Mouse (Mus musculus) midbrain, embryonic 11.5 days (tissue): ENCODE results near the gene Erich3. TPM values are rescaled to one million over a fixed set of nuclear protein-coding genes. Genes with fewer than 3 reads are reported as not detected.

Experiments
- ATAC-seq: fragments of 200-750 bp; cut with Nextera tagmentation; 2 replicates; pipeline ENCODE4 v1.8.0; 2017; ENCODE audit warnings: moderate TSS enrichment, moderate library complexity; ENCODE audit not compliant: low FRiP score
- DNase-seq: peaks from one replicate; pipeline ENCODE4 v3.0.0; 2015; ENCODE audit warnings: low spot score; ENCODE audit errors: missing footprints
- H3K27ac ChIP-seq: fragments of 300-500 bp; sonication (generic); 2 replicates; pipeline ENCODE4 v1.5.1; 2014; ENCODE audit warnings: low read depth, low read length
- H3K27me3 ChIP-seq: fragments of 300-500 bp; sonication (generic); 2 replicates; pipeline ENCODE4 v1.6.1; 2014; ENCODE audit warnings: mild to moderate bottlenecking, low read length, moderate library complexity, mixed read lengths; ENCODE audit not compliant: control insufficient read depth, insufficient read depth
- H3K36me3 ChIP-seq: fragments of 300-500 bp; sonication (generic); 2 replicates; pipeline ENCODE4 v1.6.1; 2014; ENCODE audit warnings: mild to moderate bottlenecking, low read length, moderate library complexity, mixed read lengths; ENCODE audit not compliant: control insufficient read depth, insufficient read depth
- H3K4me1 ChIP-seq: fragments of 300-500 bp; sonication (generic); 2 replicates; pipeline ENCODE4 v1.6.1; 2014; ENCODE audit warnings: low read length; ENCODE audit not compliant: control insufficient read depth, insufficient read depth
- H3K4me2 ChIP-seq: fragments of 300-500 bp; sonication (generic); 2 replicates; pipeline ENCODE4 v1.6.1; 2014; ENCODE audit warnings: mild to moderate bottlenecking, moderate library complexity
- H3K4me3 ChIP-seq: fragments of 300-500 bp; sonication (generic); 2 replicates; pipeline ENCODE4 v1.5.1; 2014; ENCODE audit warnings: low read depth, low read length
- H3K9ac ChIP-seq: fragments of 300-500 bp; sonication (generic); 2 replicates; pipeline ENCODE4 v1.6.1; 2014; ENCODE audit warnings: low read length
- H3K9me3 ChIP-seq: fragments of 300-500 bp; sonication (generic); 2 replicates; pipeline ENCODE4 v1.6.1; 2016; ENCODE audit warnings: low read length; ENCODE audit not compliant: control insufficient read depth
- WGBS: fragments of 180-500 bp; shearing (Covaris S2); extraction: QIAGEN DNeasy Blood & Tissue Kit; methylation state at CpG from one replicate; pipeline ENCODE4 v1.1.7; 2014; 5-methylcytosine and 5-hydroxymethylcytosine counted together
- polyA plus RNA-seq: library from polyadenylated mRNA; unstranded; fragments of >200 nt; fragmentation: Nextera tagmentation; extraction: Ambion mirVana; gene quantifications from 2 replicates; pipeline ENCODE4 v1.2.1, GENCODE M21; 2014

Gene Erich3
- polyA plus RNA-seq, 1 experiment from 2014 or later = 0.20 TPM

DNA sequence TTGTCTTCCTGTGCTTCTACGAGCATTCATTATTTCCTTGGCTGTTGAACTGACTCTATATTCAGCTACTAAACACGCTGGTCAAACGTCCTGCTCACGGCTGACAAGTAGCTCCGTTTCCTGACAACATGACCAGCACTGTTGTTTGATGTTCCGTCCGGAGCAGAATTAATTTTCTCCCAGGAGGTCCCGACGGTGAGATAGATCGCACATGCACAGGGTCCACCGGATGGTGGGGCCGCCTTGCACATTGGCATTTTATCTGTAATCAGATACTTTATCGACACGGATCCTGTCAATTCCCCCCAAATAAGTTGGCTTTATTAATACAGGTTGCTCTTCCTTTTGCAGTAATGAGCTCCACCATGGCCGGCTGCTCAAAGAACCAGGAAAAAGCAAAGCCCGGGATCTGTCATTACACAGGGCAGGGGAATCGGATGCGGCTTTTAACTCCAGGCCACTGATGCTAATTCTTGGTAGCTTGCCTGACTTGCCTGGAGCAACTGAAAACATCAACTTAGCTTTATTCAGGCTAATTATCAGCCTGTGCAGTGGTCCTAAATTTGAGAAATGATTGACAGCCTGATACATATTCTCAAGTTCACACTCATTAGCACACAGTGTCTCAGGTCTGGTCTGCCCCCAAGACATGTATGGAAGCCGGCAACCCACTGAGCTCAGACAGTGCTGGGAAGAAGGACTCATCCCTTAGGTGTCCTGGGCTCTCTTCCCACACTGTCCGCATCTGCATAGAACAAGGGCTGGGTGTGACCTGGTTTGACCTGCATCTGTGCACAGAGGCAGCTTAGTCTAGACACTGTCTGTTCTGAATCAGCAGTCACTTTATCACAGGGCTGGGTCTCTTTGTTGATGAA lies 14.0 kb upstream of the Erich3 start:
- WGBS = 63% methylated on average over 20 of the region's 20 CpGs
- H3K27me3 ChIP-seq = no peaks in the 10 kb centered on the region
- no peaks in the 10 kb centered on the region for H3K36me3 ChIP-seq
- no peak overlapping the region for H3K27ac ChIP-seq
- no peak overlapping the region for H3K4me2 ChIP-seq
- H3K9me3 ChIP-seq = no peaks in the 10 kb centered on the region
- H3K4me3 ChIP-seq = no peak overlapping the region
- H3K9ac ChIP-seq = no peak overlapping the region
- ATAC-seq (peak; percentile 49), DNase-seq (no peak)
- no peaks in the 10 kb centered on the region for H3K4me1 ChIP-seq

DNA sequence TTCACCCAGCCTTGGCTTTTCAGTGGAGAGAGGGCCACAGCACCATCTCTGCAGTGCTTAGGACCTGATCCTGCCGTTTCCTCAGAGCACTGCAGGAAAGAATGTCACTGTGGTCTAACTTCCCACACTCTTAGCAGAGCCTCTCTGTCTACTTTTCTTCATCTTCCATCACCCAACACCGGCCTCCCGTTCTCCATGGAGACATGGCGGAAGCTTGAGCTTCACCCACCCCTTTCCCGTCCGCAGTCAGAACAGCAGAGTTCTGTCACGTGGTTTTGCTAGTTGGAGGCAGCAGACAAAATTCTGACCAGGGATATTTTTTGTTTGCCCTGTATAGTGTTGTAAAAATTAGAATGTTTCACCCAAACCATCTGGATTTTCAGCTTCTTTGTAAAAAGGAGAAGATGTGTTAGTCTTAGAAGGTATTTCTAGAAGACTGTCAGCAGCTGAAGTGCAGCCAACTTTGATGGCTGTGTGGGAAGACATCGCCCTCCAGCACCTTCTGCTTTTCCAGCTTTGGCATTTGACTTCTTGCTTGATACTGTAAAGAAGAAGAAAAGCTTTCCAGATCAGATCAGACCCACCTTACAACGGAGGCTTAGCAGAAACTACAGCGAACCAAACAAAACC lies 12.4 kb upstream of the Erich3 start:
- Histone ChIP-seq H3K4me2 (no peak overlapping the region), H3K27me3 (no peaks in the 10 kb centered on the region), H3K9me3 (no peaks in the 10 kb centered on the region), H3K4me3 (no peak overlapping the region), H3K9ac (no peak overlapping the region), H3K36me3 (no peaks in the 10 kb centered on the region), H3K27ac (no peak overlapping the region), H3K4me1 (no peaks in the 10 kb centered on the region)
- DNase-seq = no peak
- 86% methylated on average over 10 of the region's 10 CpGs for WGBS
- ATAC-seq = no peak

DNA sequence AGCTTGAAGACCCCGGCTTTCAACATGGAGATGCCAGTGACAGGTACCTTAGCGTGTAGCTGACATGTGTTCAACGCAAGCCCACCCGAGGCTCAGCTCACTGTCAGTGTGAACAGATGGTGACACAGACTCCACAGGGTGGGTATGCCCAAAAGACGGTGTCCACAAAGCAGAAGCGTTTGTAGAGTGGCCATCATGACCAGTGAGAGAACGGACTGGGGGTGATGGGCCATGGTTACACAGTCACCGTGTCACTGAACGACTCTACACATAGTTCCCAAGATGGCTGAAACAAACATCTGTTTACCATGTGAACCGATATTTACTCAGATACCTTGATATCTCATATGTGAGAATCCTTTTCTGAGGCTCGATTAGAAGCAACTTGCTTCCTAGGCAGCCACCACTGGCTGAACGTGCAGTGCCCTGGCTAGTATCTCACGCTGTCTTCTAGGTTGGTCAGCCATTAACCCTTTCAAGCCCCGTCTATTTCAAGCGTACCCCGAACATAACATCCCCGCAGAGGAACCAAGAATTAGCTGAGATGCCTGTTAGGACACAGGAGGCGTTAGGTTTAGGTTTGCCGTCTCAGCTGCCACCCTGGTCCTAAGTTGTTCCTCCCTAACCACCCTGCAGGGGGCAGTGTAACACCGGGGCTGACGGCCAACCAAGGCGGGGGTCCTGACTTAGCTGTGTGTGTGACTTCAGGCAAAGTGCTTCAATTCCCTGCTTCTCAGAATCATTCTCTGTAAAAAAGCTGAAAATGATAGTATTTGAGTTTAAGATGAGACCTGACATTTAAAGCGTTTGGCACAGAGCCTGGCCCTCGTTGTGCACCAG lies 10.9 kb upstream of the Erich3 start:
- ATAC-seq = peak; percentile 78
- H3K4me3 ChIP-seq = no peak overlapping the region
- no peak overlapping the region for H3K27ac ChIP-seq
- H3K36me3 ChIP-seq = no peaks in the 10 kb centered on the region
- WGBS = 46% methylated on average over 24 of the region's 24 CpGs
- H3K9ac ChIP-seq = no peak overlapping the region
- peak; percentile 97 for DNase-seq
- H3K27me3 ChIP-seq = no peaks in the 10 kb centered on the region
- no peaks in the 10 kb centered on the region for H3K4me1 ChIP-seq
- H3K9me3 ChIP-seq = no peaks in the 10 kb centered on the region
- no peak overlapping the region for H3K4me2 ChIP-seq

DNA sequence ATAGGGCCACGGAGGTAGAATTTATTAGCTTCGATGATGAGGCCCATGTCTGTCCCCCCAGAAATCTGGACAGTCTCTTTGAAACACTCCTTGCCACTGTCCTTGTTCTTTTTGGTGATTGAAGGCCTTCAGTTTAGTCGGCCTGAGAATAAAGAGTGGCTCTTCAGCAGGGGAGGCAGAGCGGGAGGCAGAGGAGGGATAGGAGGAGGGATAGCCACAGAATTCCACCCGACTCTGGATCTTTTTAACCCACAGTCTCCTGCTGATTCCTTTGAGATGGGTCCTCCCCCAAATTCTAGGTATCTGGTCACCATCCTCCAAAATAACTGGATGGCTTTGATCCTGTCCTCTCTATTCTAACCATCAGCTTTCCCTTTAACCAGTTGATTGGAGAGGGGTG lies 10.2 kb upstream of the Erich3 start:
- Histone ChIP-seq H3K9me3 (no peaks in the 10 kb centered on the region), H3K27me3 (no peaks in the 10 kb centered on the region), H3K27ac (no peak overlapping the region), H3K4me1 (no peaks in the 10 kb centered on the region), H3K36me3 (no peaks in the 10 kb centered on the region), H3K4me3 (no peak overlapping the region), H3K4me2 (no peak overlapping the region), H3K9ac (no peak overlapping the region)
- 53% methylated on average over 5 of the region's 5 CpGs for WGBS
- ATAC-seq (peak; percentile 6; the same call in 1 of the 2 replicates), DNase-seq (peak; percentile 84)

DNA sequence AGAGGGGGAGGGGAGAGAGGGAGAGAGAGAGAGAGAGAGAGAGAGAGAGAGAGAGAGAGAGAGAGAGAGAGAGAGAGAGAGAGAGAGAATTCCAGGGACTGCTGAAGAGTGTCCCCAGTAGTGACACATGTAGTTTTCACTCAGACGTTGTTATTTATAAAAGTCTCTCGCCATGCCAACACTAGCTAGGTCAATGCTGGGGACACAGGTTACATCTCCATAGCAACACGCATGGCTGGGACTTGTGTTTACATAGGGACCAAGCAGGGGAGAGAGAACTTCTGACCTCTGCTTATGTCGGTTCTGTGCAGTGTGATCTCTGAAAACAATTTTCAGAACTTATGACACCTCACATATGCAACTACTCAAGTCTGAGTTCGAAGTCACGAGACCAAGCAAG lies 9.4 kb upstream of the Erich3 start:
- H3K27ac ChIP-seq = no peak overlapping the region
- WGBS = 65% methylated on average over 6 of the region's 6 CpGs

DNA sequence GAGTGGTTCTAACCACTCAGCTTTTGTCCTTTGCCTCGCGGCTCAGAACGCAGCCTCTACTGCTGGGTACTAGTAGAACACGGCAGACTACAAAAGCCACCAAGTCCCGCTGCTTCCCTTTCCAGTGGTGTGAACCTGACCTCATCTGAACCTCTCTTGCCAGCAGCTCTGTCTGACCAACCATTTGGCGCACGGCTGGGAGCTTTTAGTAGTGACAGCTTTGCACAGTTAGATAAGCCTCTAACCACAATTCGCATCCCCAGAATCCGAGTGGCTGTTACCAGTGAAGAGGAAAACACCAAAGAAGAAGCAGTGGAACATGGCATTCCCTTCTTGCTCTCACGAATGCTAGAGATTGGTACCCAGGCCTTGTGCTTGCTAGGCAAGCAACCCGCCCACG lies 8.8 kb upstream of the Erich3 start:
- no peak overlapping the region for H3K9ac ChIP-seq
- ATAC-seq (no peak), DNase-seq (no peak)
- 77% methylated on average over 12 of the region's 12 CpGs for WGBS
- H3K9me3 ChIP-seq = no peaks in the 10 kb centered on the region
- no peaks in the 10 kb centered on the region for H3K4me1 ChIP-seq
- H3K36me3 ChIP-seq = no peaks in the 10 kb centered on the region
- no peak overlapping the region for H3K27ac ChIP-seq
- H3K4me3 ChIP-seq = no peak overlapping the region
- H3K4me2 ChIP-seq = no peak overlapping the region
- H3K27me3 ChIP-seq = no peaks in the 10 kb centered on the region

More for the DNA sequence above, 9.4 kb upstream of the Erich3 start:
- Histone ChIP-seq H3K9ac (no peak overlapping the region), H3K36me3 (no peaks in the 10 kb centered on the region), H3K4me1 (no peaks in the 10 kb centered on the region), H3K9me3 (no peaks in the 10 kb centered on the region), H3K4me3 (no peak overlapping the region), H3K4me2 (no peak overlapping the region), H3K27me3 (no peaks in the 10 kb centered on the region)
- DNase-seq = no peak
- ATAC-seq = no peak

DNA sequence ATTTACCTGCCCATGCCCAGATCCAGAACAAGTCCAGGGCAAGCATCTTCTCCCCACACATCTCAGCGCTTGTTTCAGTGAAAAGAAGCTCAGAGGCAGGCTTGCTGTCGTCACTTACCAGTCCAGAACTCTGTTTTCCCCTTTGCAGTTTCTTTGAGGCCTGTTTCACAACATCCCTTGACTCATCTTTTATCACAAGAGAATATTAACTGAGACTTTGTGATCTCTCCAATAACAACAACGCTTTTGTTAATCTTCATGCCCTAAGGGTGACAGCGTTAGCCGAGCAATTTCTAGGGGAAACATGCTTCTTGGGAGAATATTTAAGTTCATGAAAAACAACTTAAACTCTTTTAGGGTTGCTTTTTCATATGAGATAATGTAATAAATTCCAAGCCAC lies 7.9 kb upstream of the Erich3 start:
- Histone ChIP-seq H3K27ac (no peak overlapping the region), H3K36me3 (no peaks in the 10 kb centered on the region), H3K9ac (no peak overlapping the region), H3K4me3 (no peak overlapping the region), H3K27me3 (no peaks in the 10 kb centered on the region), H3K4me2 (no peak overlapping the region), H3K4me1 (no peaks in the 10 kb centered on the region), H3K9me3 (no peaks in the 10 kb centered on the region)
- ATAC-seq (no peak), DNase-seq (no peak)
- WGBS = 87% methylated on average over 5 of the region's 5 CpGs

DNA sequence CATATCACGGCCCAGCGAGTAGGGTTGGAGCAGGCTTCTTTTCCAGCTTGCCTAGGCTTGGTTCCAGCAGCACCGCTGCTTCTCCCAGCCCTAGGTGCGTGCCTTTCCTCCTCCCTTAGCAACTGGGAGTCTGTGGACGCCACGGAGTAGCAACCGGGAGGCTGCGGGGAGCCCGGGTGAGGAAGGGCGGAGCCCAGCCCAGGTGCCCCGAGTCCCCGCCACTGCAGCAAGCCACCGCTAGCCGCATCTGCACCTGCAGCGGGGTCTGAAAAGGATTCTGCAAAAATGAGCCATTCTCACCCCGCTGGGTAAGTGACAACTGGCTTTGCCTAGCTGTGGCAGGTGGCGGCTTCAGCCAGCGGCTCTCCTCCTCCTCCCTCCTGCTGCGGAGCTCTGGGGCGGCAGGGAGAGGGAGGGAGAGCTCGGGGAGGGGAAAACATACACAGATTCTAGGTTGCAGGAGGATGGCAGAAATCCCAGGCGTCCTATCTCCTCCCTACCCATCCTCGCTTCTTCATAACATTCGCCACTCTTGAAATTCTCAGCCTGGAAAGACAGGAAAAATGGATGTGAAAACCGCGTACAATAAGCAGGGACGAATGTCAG lies 420 bp downstream of the Erich3 start:
- Histone ChIP-seq H3K36me3 (no peaks in the 10 kb centered on the region), H3K4me2 (peak overlapping the region; percentile 71), H3K4me1 (peaks cover 5% of the 10 kb centered on the region; the same call in 1 of the 2 replicates), H3K9me3 (no peaks in the 10 kb centered on the region), H3K4me3 (peak overlapping the region; percentile 42), H3K27me3 (peaks cover 5% of the 10 kb centered on the region; the same call in 1 of the 2 replicates), H3K9ac (peak overlapping the region; percentile 56), H3K27ac (no peak overlapping the region)
- DNase-seq (peak; percentile 95), ATAC-seq (peak; percentile 90)
- 4% methylated on average over 25 of the region's 27 CpGs for WGBS
